Mouse (Mus musculus): Measurements from ENCODE around the gene Gzmb. TPM values are rescaled to one million over a fixed set of nuclear protein-coding genes. Genes with fewer than 3 reads are reported as not detected.

The Gzmb gene
- total RNA-seq, 2 experiments from 2014 or later, result not detected

Other genes with a start within 250 kb of the Gzmb start
- not detected for gene Mcpt1, start 244.3 kb downstream of the Gzmb start, total RNA-seq (2021)
- gene Mcpt9, start 231.8 kb downstream of the Gzmb start, total RNA-seq (2021), result not detected
- not detected for gene Mcpt2, start 220.2 kb downstream of the Gzmb start, total RNA-seq (2021)
- gene Mcpt4, start 199.9 kb downstream of the Gzmb start, total RNA-seq (2021), result 1 to 10 TPM; 3.1 to 4.8 TPM
- gene Mcpt8, start 177.0 kb downstream of the Gzmb start, total RNA-seq (2021), result not detected
- gene Ctsg, start 159.7 kb downstream of the Gzmb start, total RNA-seq (2021), result under 1 TPM in 1 of 2 experiments, not detected in 1; 0.40 TPM
- not detected for gene Gzme, start 141.6 kb downstream of the Gzmb start, total RNA-seq (2021)
- gene Gzmd, start 129.7 kb downstream of the Gzmb start, total RNA-seq (2021), result not detected
- gene Gzmg, start 102.7 kb downstream of the Gzmb start, total RNA-seq (2021), result not detected
- not detected for gene Gzmn, start 87.7 kb downstream of the Gzmb start, total RNA-seq (2021)
- not detected for gene Gzmf, start 50.8 kb downstream of the Gzmb start, total RNA-seq (2021)
- not detected for gene Gzmc, start 27.6 kb downstream of the Gzmb start, total RNA-seq (2021)
- under 1 TPM; 0.28 to 0.30 TPM for gene Atp12a, start 102.8 kb upstream of the Gzmb start, total RNA-seq (2021)
- 1 to 10 TPM; 1.0 to 1.5 TPM for gene Rnf17, start 140.3 kb upstream of the Gzmb start, total RNA-seq (2021)